Mouse (Mus musculus) neural tube, embryonic 13.5 days (tissue): ENCODE measurements around the gene Lcp1. TPM values are rescaled to one million over a fixed set of nuclear protein-coding genes. Genes with fewer than 3 reads are reported as not detected.

Experiments
- ATAC-seq: fragments of 200-750 bp; cut with Nextera tagmentation; 2 replicates; pipeline ENCODE4 v1.8.0; 2017; ENCODE audit warnings: low read depth, mild to moderate bottlenecking, moderate TSS enrichment, moderate library complexity
- H3K27ac ChIP-seq: fragments of 300-500 bp; sonication (generic); replicated peaks from 2 replicates; pipeline ENCODE4 v1.5.1; 2015; ENCODE audit warnings: moderate library complexity, mild to moderate bottlenecking, inconsistent platforms
- H3K27me3 ChIP-seq: fragments of 300-500 bp; sonication (generic); 2 replicates; pipeline ENCODE4 v1.6.1; 2015; ENCODE audit warnings: mild to moderate bottlenecking, inconsistent platforms
- H3K36me3 ChIP-seq: fragments of 300-500 bp; sonication (generic); 2 replicates; pipeline ENCODE4 v1.6.1; 2015; ENCODE audit warnings: mild to moderate bottlenecking, inconsistent platforms
- H3K4me1 ChIP-seq: fragments of 300-500 bp; sonication (generic); replicated peaks from 2 replicates; pipeline ENCODE4 v1.6.1; 2015; ENCODE audit warnings: inconsistent platforms
- H3K4me2 ChIP-seq: fragments of 300-500 bp; sonication (generic); 2 replicates; pipeline ENCODE4 v1.6.1; 2015; ENCODE audit warnings: inconsistent platforms, mild to moderate bottlenecking, moderate library complexity
- H3K4me3 ChIP-seq: fragments of 300-500 bp; sonication (generic); 2 replicates; pipeline ENCODE4 v1.5.1; 2015; ENCODE audit warnings: mild to moderate bottlenecking, inconsistent platforms
- H3K9ac ChIP-seq: fragments of 300-500 bp; sonication (generic); 2 replicates; pipeline ENCODE4 v1.6.1; 2015; ENCODE audit warnings: moderate library complexity, mild to moderate bottlenecking, inconsistent platforms
- H3K9me3 ChIP-seq: fragments of 300-500 bp; sonication (generic); 2 replicates; pipeline ENCODE4 v1.6.1; 2016; ENCODE audit warnings: inconsistent platforms
- WGBS: fragments of 180-500 bp; shearing (Covaris S2); methylation state at CpG from one replicate; pipeline ENCODE4 v1.1.7; 2015; 5-methylcytosine and 5-hydroxymethylcytosine counted together
- microRNA-seq: library from miRNA; unstranded; fragments of <30 nt; microRNA quantifications from one replicate; pipeline ENCODE4, GENCODE M21; 2016
- polyA plus RNA-seq: library from polyadenylated mRNA; unstranded; fragments of >200 nt; fragmentation: Nextera tagmentation; extraction: Ambion mirVana; gene quantifications from 2 replicates; pipeline ENCODE4 v1.2.1, GENCODE M21; 2015

Lcp1 gene
- polyA plus RNA-seq, 1 experiment from 2014 or later, result 18.8 TPM

- H3K9ac ChIP-seq, result no peak overlapping the region
Observed at GRCm38 (mm10) chr14:75250432-75250831, 119.5 kb downstream of the Lcp1 start.

DNA sequence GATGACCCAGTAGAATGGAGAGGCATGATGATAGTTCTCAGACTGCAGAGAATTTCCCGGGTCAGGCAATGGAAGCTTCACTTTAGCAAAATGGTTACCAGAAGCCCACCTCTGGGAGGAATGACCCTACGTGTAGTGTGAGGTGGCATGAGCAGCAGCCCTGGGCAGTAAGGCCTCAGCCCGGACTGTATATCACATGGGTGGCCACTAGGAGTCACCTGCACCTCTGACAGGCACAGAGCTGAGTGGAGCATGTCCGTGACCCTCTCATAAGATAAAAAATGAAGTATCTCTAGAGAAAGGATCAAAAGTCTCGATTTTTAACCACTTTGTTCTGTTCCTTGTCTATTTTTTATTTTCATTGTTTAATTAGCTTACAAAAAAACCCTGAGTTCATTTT lies 125.6 kb downstream of the Lcp1 start:
- Histone ChIP-seq H3K9ac (no peak overlapping the region), H3K36me3 (no peaks in the 10 kb centered on the region), H3K27me3 (no peaks in the 10 kb centered on the region), H3K4me3 (no peak overlapping the region), H3K4me2 (no peak overlapping the region), H3K9me3 (no peaks in the 10 kb centered on the region), H3K27ac (no peak overlapping the region), H3K4me1 (no peaks in the 10 kb centered on the region)
- ATAC-seq, result no peak
- WGBS, result 51% methylated on average over 5 of the region's 5 CpGs

More at GRCm38 (mm10) chr14:75250432-75250831, 119.5 kb downstream of the Lcp1 start:
- Histone ChIP-seq H3K9me3 (no peaks in the 10 kb centered on the region), H3K36me3 (no peaks in the 10 kb centered on the region), H3K27ac (no peak overlapping the region), H3K4me1 (no peaks in the 10 kb centered on the region), H3K4me3 (no peak overlapping the region), H3K4me2 (no peak overlapping the region), H3K27me3 (no peaks in the 10 kb centered on the region)
- no peak for ATAC-seq
- 91% methylated on average over 3 of the region's 3 CpGs for WGBS

GRCm38 (mm10) chr14:75269531-75269930 lies 138.6 kb downstream of the Lcp1 start:
- Histone ChIP-seq H3K9ac (no peak overlapping the region), H3K27me3 (no peaks in the 10 kb centered on the region), H3K9me3 (no peaks in the 10 kb centered on the region), H3K4me2 (no peak overlapping the region), H3K4me1 (no peaks in the 10 kb centered on the region), H3K27ac (no peak overlapping the region), H3K4me3 (no peak overlapping the region), H3K36me3 (no peaks in the 10 kb centered on the region)
- no peak for ATAC-seq
- 92% methylated on average over 5 of the region's 5 CpGs for WGBS

- Histone ChIP-seq H3K4me1 (peaks cover 5% of the 10 kb centered on the region), H3K27ac (no peak overlapping the region), H3K4me2 (no peak overlapping the region), H3K4me3 (no peak overlapping the region), H3K27me3 (no peaks in the 10 kb centered on the region), H3K9ac (no peak overlapping the region), H3K36me3 (no peaks in the 10 kb centered on the region), H3K9me3 (no peaks in the 10 kb centered on the region)
- 89% methylated on average over 6 of the region's 6 CpGs for WGBS
- no peak for ATAC-seq
Observed at GRCm38 (mm10) chr14:75279716-75280115, 148.8 kb downstream of the Lcp1 start.

- Histone ChIP-seq H3K4me3 (no peak overlapping the region), H3K9ac (no peak overlapping the region), H3K27ac (no peak overlapping the region), H3K36me3 (no peaks in the 10 kb centered on the region), H3K27me3 (no peaks in the 10 kb centered on the region), H3K9me3 (no peaks in the 10 kb centered on the region), H3K4me1 (peaks cover 11% of the 10 kb centered on the region), H3K4me2 (no peak overlapping the region)
- WGBS, result 69% methylated on average over 5 of the region's 5 CpGs
- no peak for ATAC-seq
Observed at GRCm38 (mm10) chr14:75280406-75280805, 149.5 kb downstream of the Lcp1 start.

Small RNA genes within 50 kb of the gene (microRNA-seq; reads per million reads assigned to microRNA genes)
- not detected for gene Gm44482

Other genes with a start within 250 kb of the Lcp1 start
- gene Lrch1, start 183.2 kb upstream of the Lcp1 start, polyA plus RNA-seq, result 12.0 and 12.2 TPM in 2 replicates
- gene Rubcnl, start 115.1 kb upstream of the Lcp1 start, polyA plus RNA-seq, result 0.21 and 0.29 TPM in 2 replicates
- not detected in 2 replicates for gene Lrrc63, start 220 bp upstream of the Lcp1 start, polyA plus RNA-seq
- gene Cpb2, start 111.2 kb downstream of the Lcp1 start, polyA plus RNA-seq, result not detected in 2 replicates
- gene Zc3h13, start 153.3 kb downstream of the Lcp1 start, polyA plus RNA-seq, result 37.9 and 44.2 TPM in 2 replicates